Mouse (Mus musculus) CH12.LX (cell line): ENCODE results near the gene Myo1d. TPM values are rescaled to one million over a fixed set of nuclear protein-coding genes. Genes with fewer than 3 reads are reported as not detected.

Experiments used
- DNase-seq: peaks from one replicate; pipeline ENCODE4 v3.0.0-alpha.2; 2013; ENCODE audit errors: extremely low read depth
- H3K27ac ChIP-seq: 2 replicates; pipeline ENCODE4 v1.5.1; 2012; ENCODE audit warnings: low read depth, mild to moderate bottlenecking, control low read depth, moderate library complexity; ENCODE audit not compliant: insufficient read depth
- H3K27me3 ChIP-seq: replicated peaks from 2 replicates; pipeline ENCODE3; 2012; ENCODE audit warnings: inconsistent platforms
- H3K36me3 ChIP-seq, 2 experiments: replicated peaks in 1 of 2; 2 replicates each; pipeline versions ENCODE3 to v1.6.1; 2012; ENCODE audit warnings: inconsistent platforms in 1 of 2, low read length in 1 of 2, mild to moderate bottlenecking in 1 of 2, mixed read lengths in 1 of 2, moderate library complexity in 1 of 2; ENCODE audit not compliant: control insufficient read depth in 1 of 2, insufficient read depth in 1 of 2
- H3K4me1 ChIP-seq, 2 experiments: 2 replicates each; pipeline ENCODE4 v1.6.1; 2012; ENCODE audit warnings: inconsistent platforms in 1 of 2, moderate library complexity in 1 of 2; ENCODE audit not compliant: insufficient read depth in 2 of 2, control insufficient read depth in 1 of 2
- H3K4me2 ChIP-seq: 2 replicates; pipeline ENCODE4 v1.6.1; 2012; ENCODE audit warnings: low read depth, mild to moderate bottlenecking, control low read depth; ENCODE audit not compliant: poor library complexity, insufficient read depth, severe bottlenecking
- H3K4me3 ChIP-seq, 3 experiments: fragments of 150-350 bp in 1 of 3; sonication (generic) in 1 of 3; replicated peaks in 1 of 3; 2 replicates each; pipeline versions ENCODE3 to v1.5.1; 2011 to 2012; ENCODE audit warnings: low read depth in 2 of 3, low read length in 2 of 3, mild to moderate bottlenecking in 2 of 3, moderate library complexity in 2 of 3, control low read depth in 1 of 3, improper control_type of control experiment in 1 of 3, inconsistent platforms in 1 of 3, mixed read lengths in 1 of 3; ENCODE audit not compliant: poor library complexity in 1 of 3
- H3K79me2 ChIP-seq: replicated peaks from 2 replicates; pipeline ENCODE4 v1.6.1; 2012; ENCODE audit warnings: mild to moderate bottlenecking, moderate library complexity; ENCODE audit not compliant: control insufficient read depth, poor library complexity, insufficient read depth, severe bottlenecking; ENCODE audit errors: extremely low read depth
- H3K9ac ChIP-seq: 2 replicates; pipeline ENCODE4 v1.6.1; 2012; ENCODE audit warnings: low read depth, mild to moderate bottlenecking, control low read depth, moderate library complexity; ENCODE audit not compliant: insufficient read depth
- H3K9me3 ChIP-seq: replicated peaks from 2 replicates; pipeline ENCODE3; 2012; ENCODE audit warnings: low read length, inconsistent platforms, mixed read lengths
- BHLHE40 ChIP-seq: IDR thresholded peaks from 2 replicates; pipeline ENCODE4 v1.6.1; 2011; ENCODE audit warnings: mild to moderate bottlenecking, low read depth, low read length, improper control_type of control experiment
- CHD1 ChIP-seq: IDR thresholded peaks from 2 replicates; pipeline ENCODE4 v1.6.1; 2012; ENCODE audit warnings: low read depth, low read length, improper control_type of control experiment, inconsistent platforms
- CHD2 ChIP-seq: IDR thresholded peaks from 2 replicates; pipeline ENCODE4 v1.6.1; 2011; ENCODE audit warnings: low read length, improper control_type of control experiment
- CTCF ChIP-seq, 2 experiments: IDR thresholded peaks in 1 of 2; conservative IDR thresholded peaks in 1 of 2; 2 replicates each; pipeline ENCODE4 v1.5.1; 2011 to 2012; ENCODE audit warnings: low read depth in 2 of 2, low read length in 2 of 2, improper control_type of control experiment in 1 of 2, inconsistent platforms in 1 of 2, mild to moderate bottlenecking in 1 of 2, moderate library complexity in 1 of 2
- E2F4 ChIP-seq: IDR thresholded peaks from 2 replicates; pipeline ENCODE4 v1.6.1; 2011; ENCODE audit warnings: low read depth, low read length, improper control_type of control experiment; ENCODE audit not compliant: insufficient replicate concordance
- EP300 ChIP-seq: IDR thresholded peaks from 2 replicates; pipeline ENCODE4 v1.6.1; 2011; ENCODE audit warnings: low read length, improper control_type of control experiment
- ETS1 ChIP-seq: conservative IDR thresholded peaks from 2 replicates; pipeline ENCODE4 v1.6.1; 2012; ENCODE audit warnings: low read depth, mild to moderate bottlenecking, inconsistent platforms, low read length, improper control_type of control experiment, moderate library complexity
- GABPA ChIP-seq: IDR thresholded peaks from 2 replicates; pipeline ENCODE4 v1.6.1; 2012; ENCODE audit warnings: low read depth, low read length, improper control_type of control experiment, inconsistent platforms; ENCODE audit not compliant: insufficient replicate concordance
- IRF4 ChIP-seq: IDR thresholded peaks from 2 replicates; pipeline ENCODE4 v1.6.1; 2014; ENCODE audit warnings: low read depth, mild to moderate bottlenecking, inconsistent platforms, low read length, improper control_type of control experiment
- JUN ChIP-seq: IDR thresholded peaks from 2 replicates; pipeline ENCODE4 v1.6.1; 2011; ENCODE audit warnings: low read depth, mild to moderate bottlenecking, low read length, improper control_type of control experiment, moderate library complexity; ENCODE audit not compliant: insufficient read depth
- MAFK ChIP-seq: IDR thresholded peaks from 2 replicates; pipeline ENCODE4 v1.6.1; 2011; ENCODE audit warnings: low read length, improper control_type of control experiment; ENCODE audit not compliant: insufficient replicate concordance
- MEF2A ChIP-seq: IDR thresholded peaks from 2 replicates; pipeline ENCODE4 v1.6.1; 2014; ENCODE audit warnings: low read depth, mild to moderate bottlenecking, inconsistent platforms, low read length, improper control_type of control experiment, borderline replicate concordance
- PAX5 ChIP-seq: IDR thresholded peaks from 2 replicates; pipeline ENCODE4 v1.6.1; 2012; ENCODE audit warnings: low read length, inconsistent platforms, mixed read lengths
- POLR2A ChIP-seq: IDR thresholded peaks from 2 replicates; pipeline ENCODE4 v1.6.1; 2011; ENCODE audit warnings: low read depth, mild to moderate bottlenecking, improper control_type of control experiment, low read length
- POLR2AphosphoS2 ChIP-seq: IDR thresholded peaks from 2 replicates; pipeline ENCODE4 v1.6.1; 2011; ENCODE audit warnings: low read depth, low read length, improper control_type of control experiment
- RAD21 ChIP-seq: IDR thresholded peaks from 2 replicates; pipeline ENCODE4 v1.6.1; 2011; ENCODE audit warnings: low read depth, mild to moderate bottlenecking, low read length, improper control_type of control experiment, moderate library complexity
- RCOR1 ChIP-seq: conservative IDR thresholded peaks from 2 replicates; pipeline ENCODE4 v1.6.1; 2012; ENCODE audit warnings: low read depth, mild to moderate bottlenecking, inconsistent platforms, low read length, improper control_type of control experiment
- SMC3 ChIP-seq: IDR thresholded peaks from 2 replicates; pipeline ENCODE4 v1.6.1; 2011; ENCODE audit warnings: low read depth, low read length, improper control_type of control experiment
- TBP ChIP-seq: conservative IDR thresholded peaks from 2 replicates; pipeline ENCODE4 v1.6.1; 2011; ENCODE audit warnings: low read depth, low read length, improper control_type of control experiment
- UBTF ChIP-seq: IDR thresholded peaks from 2 replicates; pipeline ENCODE4 v1.6.1; 2012; ENCODE audit warnings: low read depth, mild to moderate bottlenecking, inconsistent platforms, low read length, improper control_type of control experiment, moderate library complexity
- USF1 ChIP-seq: IDR thresholded peaks from 2 replicates; pipeline ENCODE4 v1.6.1; 2014; ENCODE audit warnings: low read depth, mild to moderate bottlenecking, inconsistent platforms, low read length, improper control_type of control experiment
- USF2 ChIP-seq: conservative IDR thresholded peaks from 2 replicates; pipeline ENCODE4 v1.6.1; 2011; ENCODE audit warnings: low read depth, low read length, improper control_type of control experiment
- ZC3H11A ChIP-seq: IDR thresholded peaks from 2 replicates; pipeline ENCODE4 v1.6.1; 2012; ENCODE audit warnings: low read depth, mild to moderate bottlenecking, inconsistent platforms, low read length, improper control_type of control experiment
- ZKSCAN1 ChIP-seq: IDR thresholded peaks from 2 replicates; pipeline ENCODE4 v1.6.1; 2012; ENCODE audit warnings: low read depth, inconsistent platforms, low read length, improper control_type of control experiment, borderline replicate concordance
- ZMIZ1 ChIP-seq: IDR thresholded peaks from 2 replicates; pipeline ENCODE4 v1.6.1; 2012; ENCODE audit warnings: low read depth, mild to moderate bottlenecking, inconsistent platforms, low read length, improper control_type of control experiment
- ZNF384 ChIP-seq: IDR thresholded peaks from 2 replicates; pipeline ENCODE4 v1.6.1; 2012; ENCODE audit warnings: low read depth, low read length, improper control_type of control experiment, inconsistent platforms
- dilution Hi-C: fragments of 300-500 bp; cut with MboI; formaldehyde crosslinking; loops from 2 replicates; pipeline ENCODE4 v1.14.3; 2020; ENCODE audit warnings: low sequenced_read_pairs; ENCODE audit not compliant: extremely low pct_unique_long_range_greater_than_20kb, extremely low pct_ligation_motif_present
- in situ Hi-C: fragments of 300-500 bp; cut with MboI; formaldehyde crosslinking; loops from 3 replicates; pipeline ENCODE4 v1.14.3; 2019; ENCODE audit warnings: low sequenced_read_pairs, low pct_ligation_motif_present, low pct_unique_long_range_greater_than_20kb, mixed read lengths
- polyA plus RNA-seq: library from polyadenylated mRNA; unstranded; fragments of >175 nt; gene quantifications from 2 replicates; pipeline ENCODE4 v1.2.1, GENCODE M21; 2012; ENCODE audit warnings: low read depth; ENCODE audit not compliant: insufficient read length
- total RNA-seq, 2 experiments: library from RNA; depleted of rRNA; stranded (reverse); fragments of 300-350 nt in 1 of 2; fragments of >200 nt in 1 of 2; gene quantifications; 2 replicates each; pipeline ENCODE4 v1.2.3; 2012 to 2014

Myo1d gene
- total and polyA plus RNA-seq, 3 experiments, result 2.2 to 5.6 (median 2.9) TPM

DNA sequence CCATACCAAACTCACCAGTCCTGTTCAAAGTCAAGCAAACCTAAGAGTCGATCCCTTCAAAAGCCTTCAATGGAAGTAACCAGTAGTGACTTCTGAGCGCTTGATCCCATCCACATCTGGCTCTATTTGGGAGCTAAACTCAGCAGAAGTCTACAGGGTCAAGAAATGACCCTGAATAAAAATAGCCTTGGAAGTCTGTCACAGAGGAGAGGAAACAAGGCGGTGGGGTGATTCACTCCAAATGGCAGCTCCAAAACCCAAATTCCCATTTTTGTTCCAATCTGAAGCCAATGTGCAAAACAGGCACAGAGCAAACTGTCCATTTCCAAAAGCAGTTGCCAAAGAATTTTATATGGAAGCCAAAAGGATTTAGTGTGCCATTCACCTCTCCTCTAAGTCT, 8.6 kb downstream of the Myo1d start:
- no peak overlapping the region for H3K27ac ChIP-seq
- H3K9ac ChIP-seq, result no peak overlapping the region
- no peak for DNase-seq
- no peak overlapping the region for H3K4me2 ChIP-seq
- in situ Hi-C loops, result no loop called here
- dilution Hi-C loops, result no loop called here
- H3K36me3 ChIP-seq, result peaks cover 0 to 3% of the 10 kb centered on the region in 2 experiments
- no peak overlapping the region for H3K4me3 ChIP-seq
- no peaks in the 10 kb centered on the region for H3K27me3 ChIP-seq
- no peaks in the 10 kb centered on the region for H3K9me3 ChIP-seq
- H3K79me2 ChIP-seq, result no peaks in the 10 kb centered on the region
- no peaks in the 10 kb centered on the region for H3K4me1 ChIP-seq
- no peak for TF ChIP-seq ZMIZ1
- no peak for TF ChIP-seq USF1
- no peak for TF ChIP-seq POLR2AphosphoS2
- TF ChIP-seq RCOR1, result no peak
- TF ChIP-seq USF2, result no peak
- no peak for TF ChIP-seq ETS1
- TF ChIP-seq MEF2A, result no peak
- no peak for TF ChIP-seq GABPA
- no peak for TF ChIP-seq TBP
- no peak for TF ChIP-seq CHD2
- TF ChIP-seq ZKSCAN1, result no peak
- no peak for TF ChIP-seq POLR2A
- no peak for TF ChIP-seq EP300
- no peak for TF ChIP-seq CHD1
- no peak for TF ChIP-seq CTCF (conservative IDR thresholded peaks at IDR 0.05 in 1 of 2, IDR thresholded peaks at IDR 0.05 in 1 of 2; ENCODE audit: low read depth in 2 of 2, low read length in 2 of 2)
- TF ChIP-seq PAX5, result no peak
- no peak for TF ChIP-seq ZNF384
- TF ChIP-seq BHLHE40, result no peak
- no peak for TF ChIP-seq IRF4
- no peak for TF ChIP-seq SMC3
- TF ChIP-seq, all 38 proteins: peak for 0

DNA sequence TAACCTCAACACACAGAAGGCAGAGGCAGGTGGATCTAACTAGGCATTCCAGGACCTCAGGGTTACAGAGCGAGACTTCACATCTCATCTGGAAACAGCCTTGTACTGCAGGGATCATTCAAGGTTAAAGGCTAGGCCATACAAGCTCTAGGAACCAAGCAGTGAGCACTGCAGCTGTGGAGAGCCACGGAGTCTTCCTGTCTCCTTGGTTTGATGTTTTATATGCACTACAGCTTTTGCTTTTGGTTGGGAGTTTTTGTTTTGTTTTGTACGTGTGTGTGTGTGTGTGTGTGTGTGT, 12.6 kb downstream of the Myo1d start:
- no peak overlapping the region for H3K4me2 ChIP-seq
- peaks cover 0 to 3% of the 10 kb centered on the region in 2 experiments for H3K36me3 ChIP-seq
- H3K79me2 ChIP-seq, result no peaks in the 10 kb centered on the region
- dilution Hi-C loops, result no loop called here
- no peaks in the 10 kb centered on the region for H3K27me3 ChIP-seq
- H3K4me3 ChIP-seq, result no peak overlapping the region
- no peak overlapping the region for H3K9ac ChIP-seq
- H3K4me1 ChIP-seq, result no peaks in the 10 kb centered on the region
- no peaks in the 10 kb centered on the region for H3K9me3 ChIP-seq
- no peak overlapping the region for H3K27ac ChIP-seq
- no peak for DNase-seq
- TF ChIP-seq JUN (no peak), CHD1 (no peak), SMC3 (no peak), USF2 (no peak), RAD21 (no peak), MAFK (no peak), ZC3H11A (no peak), E2F4 (no peak), CHD2 (no peak), MEF2A (no peak), ZMIZ1 (no peak), EP300 (no peak), IRF4 (no peak), CTCF (conservative IDR thresholded peaks at IDR 0.05 in 1 of 2, IDR thresholded peaks at IDR 0.05 in 1 of 2; ENCODE audit: low read depth in 2 of 2, low read length in 2 of 2) (no peak), UBTF (no peak)
- in situ Hi-C loops, result no loop called here
